Mouse (Mus musculus) myocyte (in vitro differentiated cells): ENCODE data around the gene Gmeb2. TPM values are rescaled to one million over a fixed set of nuclear protein-coding genes. Genes with fewer than 3 reads are reported as not detected.

ENCODE experiments used
- H3K27me3 ChIP-seq: one replicate; pipeline ENCODE4 v1.6.1; 2011; ENCODE audit not compliant: control insufficient read depth, insufficient read depth, insufficient read length
- H3K36me3 ChIP-seq: one replicate; pipeline ENCODE4 v1.6.1; 2011; ENCODE audit not compliant: control insufficient read depth, insufficient read depth
- H3K4me2 ChIP-seq: one replicate; pipeline ENCODE4 v1.6.1; 2011; ENCODE audit warnings: low read depth, control low read depth
- H3K4me3 ChIP-seq: one replicate; pipeline ENCODE4 v1.5.1; 2011; ENCODE audit warnings: mild to moderate bottlenecking, control low read depth, moderate library complexity
- H3K79me2 ChIP-seq: one replicate; pipeline ENCODE4 v1.6.1; 2011; ENCODE audit not compliant: control insufficient read depth, insufficient read depth
- H3ac ChIP-seq: one replicate; pipeline ENCODE4 v1.6.1; 2011; ENCODE audit not compliant: control insufficient read depth, insufficient read length
- CEBPB ChIP-seq: IDR thresholded peaks from 2 replicates; pipeline ENCODE4 v1.6.1; 2011; ENCODE audit warnings: mild to moderate bottlenecking, moderate library complexity; ENCODE audit not compliant: poor library complexity, insufficient read depth, severe bottlenecking
- E2F4 ChIP-seq: IDR thresholded peaks from one replicate; pipeline ENCODE4 v1.6.1; 2011; ENCODE audit warnings: mild to moderate bottlenecking, control low read depth, moderate library complexity; ENCODE audit not compliant: insufficient read depth
- MAX ChIP-seq: IDR thresholded peaks from one replicate; pipeline ENCODE4 v1.6.1; 2011; ENCODE audit warnings: low read depth, mild to moderate bottlenecking, control low read depth
- MYOD1 ChIP-seq, 3 experiments: IDR thresholded peaks; one replicate each; pipeline ENCODE4 v1.6.1; 2011; ENCODE audit warnings: control low read depth in 2 of 3, low read depth in 2 of 3, mild to moderate bottlenecking in 2 of 3, moderate library complexity in 1 of 3; ENCODE audit not compliant: insufficient read length in 2 of 3, control insufficient read depth in 1 of 3
- MYOG ChIP-seq, 3 experiments: IDR thresholded peaks; one replicate each; pipeline ENCODE4 v1.6.1; 2011; ENCODE audit warnings: control low read depth in 2 of 3, low read depth in 2 of 3, mild to moderate bottlenecking in 2 of 3; ENCODE audit not compliant: insufficient read length in 2 of 3, control insufficient read depth in 1 of 3, insufficient read depth in 1 of 3
- POLR2A ChIP-seq: IDR thresholded peaks from one replicate; pipeline ENCODE4 v1.6.1; 2011; ENCODE audit warnings: low read depth, mild to moderate bottlenecking, control low read depth, moderate library complexity; ENCODE audit not compliant: insufficient read length
- POLR2AphosphoS2 ChIP-seq: IDR thresholded peaks from one replicate; pipeline ENCODE4 v1.6.1; 2011; ENCODE audit warnings: low read depth, control low read depth; ENCODE audit not compliant: insufficient read length
- REST ChIP-seq: IDR thresholded peaks from one replicate; pipeline ENCODE4 v1.6.1; 2011; ENCODE audit warnings: mild to moderate bottlenecking, control low read depth, moderate library complexity; ENCODE audit not compliant: insufficient read depth, insufficient read length
- SRF ChIP-seq: IDR thresholded peaks from one replicate; pipeline ENCODE4 v1.6.1; 2011; ENCODE audit warnings: low read depth; ENCODE audit not compliant: control insufficient read depth, insufficient read length
- TCF12 ChIP-seq: IDR thresholded peaks from one replicate; pipeline ENCODE4 v1.6.1; 2011; ENCODE audit warnings: mild to moderate bottlenecking, control low read depth; ENCODE audit not compliant: poor library complexity, insufficient read depth, severe bottlenecking
- TCF3 ChIP-seq: IDR thresholded peaks from one replicate; pipeline ENCODE4 v1.6.1; 2011; ENCODE audit warnings: low read depth, control low read depth; ENCODE audit not compliant: insufficient read length
- USF1 ChIP-seq: IDR thresholded peaks from one replicate; pipeline ENCODE4 v1.6.1; 2011; ENCODE audit warnings: low read depth, mild to moderate bottlenecking, control low read depth, moderate library complexity
- polyA plus RNA-seq: library from polyadenylated mRNA; unstranded; fragments of >200 nt; fragmentation: generic; extraction: Trizol; gene quantifications from one replicate; pipeline ENCODE4 v1.2.1, GENCODE M21; 2012; ENCODE audit warnings: missing spikeins

The Gmeb2 gene
- polyA plus RNA-seq, 1 experiment: 11.0 TPM

GRCm38 (mm10) chr2:181319248-181320102 lies 31.6 kb upstream of the Gmeb2 start, which contains the start of gene Rtel1:
Gene Rtel1, plus strand, starts transcription at chr2:181319739.
- Histone ChIP-seq H3K27me3 (peaks cover 3% of the 10 kb centered on the region), H3K4me3 (peak within 1 kb of the TSS; percentile 65), H3K79me2 (peaks cover 13% of the 10 kb centered on the region), H3ac (peak within 1 kb of the TSS; percentile 52), H3K36me3 (no peaks in the 10 kb centered on the region), H3K4me2 (peak within 1 kb of the TSS; percentile 93)
- TF ChIP-seq CEBPB: no peak
- TF ChIP-seq TCF3: no peak
- peak; percentile 32 for TF ChIP-seq SRF
- TF ChIP-seq TCF12: no peak
- TF ChIP-seq MAX: peak; percentile 88
- TF ChIP-seq MYOG (IDR thresholded peaks at IDR 0.05; ENCODE audit: control insufficient read depth in 1 of 3, insufficient read depth in 1 of 3, insufficient read length in 2 of 3, low read depth in 2 of 3): no peak
- peak; percentile 66 for TF ChIP-seq POLR2A
- peak; percentile 69 for TF ChIP-seq POLR2AphosphoS2
- no peak for TF ChIP-seq REST
- TF ChIP-seq E2F4: peak; percentile 96
- no peak for TF ChIP-seq USF1
- TF ChIP-seq MYOD1 (IDR thresholded peaks at IDR 0.05; ENCODE audit: control insufficient read depth in 1 of 3, insufficient read length in 2 of 3, low read depth in 2 of 3): no peak

GRCm38 (mm10) chr2:181314080-181314810 lies 26.4 kb upstream of the Gmeb2 start, which contains the start of gene Stmn3:
Gene Stmn3, minus strand, starts transcription at chr2:181314500.
- H3K4me2 ChIP-seq: no peak within 1 kb of the TSS
- peaks cover 18% of the 10 kb centered on the region for H3K27me3 ChIP-seq
- H3K4me3 ChIP-seq: no peak within 1 kb of the TSS
- no peaks in the 10 kb centered on the region for H3K79me2 ChIP-seq
- H3ac ChIP-seq: no peak within 1 kb of the TSS
- no peaks in the 10 kb centered on the region for H3K36me3 ChIP-seq
- TF ChIP-seq REST (peak; percentile 86), MAX (no peak), MYOD1 (IDR thresholded peaks at IDR 0.05; ENCODE audit: control insufficient read depth in 1 of 3, insufficient read length in 2 of 3, low read depth in 2 of 3) (no peak)

- Histone ChIP-seq H3K4me2 (no peak overlapping the region), H3K36me3 (no peaks in the 10 kb centered on the region), H3K4me3 (no peak overlapping the region), H3ac (no peak overlapping the region), H3K27me3 (peaks cover 18% of the 10 kb centered on the region), H3K79me2 (no peaks in the 10 kb centered on the region)
- no peak for TF ChIP-seq POLR2AphosphoS2
- TF ChIP-seq MAX: no peak
- no peak for TF ChIP-seq USF1
- TF ChIP-seq E2F4: no peak
- no peak for TF ChIP-seq POLR2A
- no peak for TF ChIP-seq TCF12
- no peak for TF ChIP-seq MYOG (IDR thresholded peaks at IDR 0.05; ENCODE audit: control insufficient read depth in 1 of 3, insufficient read depth in 1 of 3, insufficient read length in 2 of 3, low read depth in 2 of 3)
- no peak for TF ChIP-seq REST
- no peak for TF ChIP-seq MYOD1 (IDR thresholded peaks at IDR 0.05; ENCODE audit: control insufficient read depth in 1 of 3, insufficient read length in 2 of 3, low read depth in 2 of 3)
- no peak for TF ChIP-seq CEBPB
- TF ChIP-seq SRF: no peak
- TF ChIP-seq TCF3: no peak
These were observed 25.7 kb upstream of the Gmeb2 start for GRCm38 (mm10) chr2:181313344-181314079.

- no peaks in the 10 kb centered on the region for H3K79me2 ChIP-seq
- no peaks in the 10 kb centered on the region for H3K36me3 ChIP-seq
- H3ac ChIP-seq: no peak overlapping the region
- peaks cover 18% of the 10 kb centered on the region for H3K27me3 ChIP-seq
- TF ChIP-seq POLR2A: no peak
- no peak overlapping the region for H3K4me3 ChIP-seq
- no peak overlapping the region for H3K4me2 ChIP-seq
These were observed 25.1 kb upstream of the Gmeb2 start for GRCm38 (mm10) chr2:181313006-181313343.
